Mouse (Mus musculus) natural killer cell, adult 2 months (primary cell): Measurements from ENCODE around the gene Pkib.

Experiments
- DNase-seq, 2 experiments: peaks; one replicate each; pipeline ENCODE4 v3.0.0; 2022; ENCODE audit warnings: low spot score in 2 of 2

Gene Pkib

DNA sequence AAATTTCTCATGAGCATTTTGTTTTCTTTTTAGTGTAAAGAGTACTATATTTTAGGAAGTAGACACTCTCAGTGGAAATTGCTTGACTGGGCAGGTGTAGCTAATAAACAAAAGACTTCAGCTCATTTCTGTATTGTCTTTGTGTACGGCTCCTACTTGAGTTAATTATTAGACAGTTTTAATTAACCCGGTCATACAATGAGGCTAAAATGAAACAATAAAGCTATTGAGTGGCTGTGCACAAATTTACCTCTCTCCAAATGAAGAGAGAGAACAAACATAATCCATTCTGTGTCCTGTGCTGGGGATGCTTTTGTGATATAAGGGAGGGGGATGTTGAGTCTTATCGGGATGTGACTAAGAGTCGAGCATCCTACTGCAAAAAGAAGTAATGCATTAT lies 109.0 kb downstream of the Pkib start:
- no peak for DNase-seq

GRCm38 (mm10) chr10:57741351-57741750 lies 109.6 kb downstream of the Pkib start:
- DNase-seq: no peak

DNA sequence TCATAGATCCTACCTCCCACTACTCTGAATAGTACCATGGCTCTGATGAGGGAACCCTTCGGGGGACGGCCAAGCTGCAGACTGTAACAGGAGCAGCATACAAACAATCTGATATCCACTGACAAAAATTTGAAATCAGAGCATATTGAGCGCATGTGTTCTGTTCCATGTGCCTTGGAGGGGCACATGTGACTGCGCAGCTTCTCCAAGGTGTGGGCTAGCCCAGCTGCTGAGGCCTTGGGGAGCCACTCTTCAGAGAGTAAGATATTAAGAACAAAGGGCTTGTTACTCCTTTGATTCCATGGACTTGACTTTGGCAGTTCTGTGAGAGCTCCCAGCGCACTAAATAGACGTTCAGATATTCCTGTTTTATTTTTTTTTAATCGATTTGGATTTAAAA lies 111.3 kb downstream of the Pkib start:
- no peak for DNase-seq

GRCm38 (mm10) chr10:57743606-57744016 lies 111.8 kb downstream of the Pkib start:
- DNase-seq: peak; percentile 54 to 61

DNA sequence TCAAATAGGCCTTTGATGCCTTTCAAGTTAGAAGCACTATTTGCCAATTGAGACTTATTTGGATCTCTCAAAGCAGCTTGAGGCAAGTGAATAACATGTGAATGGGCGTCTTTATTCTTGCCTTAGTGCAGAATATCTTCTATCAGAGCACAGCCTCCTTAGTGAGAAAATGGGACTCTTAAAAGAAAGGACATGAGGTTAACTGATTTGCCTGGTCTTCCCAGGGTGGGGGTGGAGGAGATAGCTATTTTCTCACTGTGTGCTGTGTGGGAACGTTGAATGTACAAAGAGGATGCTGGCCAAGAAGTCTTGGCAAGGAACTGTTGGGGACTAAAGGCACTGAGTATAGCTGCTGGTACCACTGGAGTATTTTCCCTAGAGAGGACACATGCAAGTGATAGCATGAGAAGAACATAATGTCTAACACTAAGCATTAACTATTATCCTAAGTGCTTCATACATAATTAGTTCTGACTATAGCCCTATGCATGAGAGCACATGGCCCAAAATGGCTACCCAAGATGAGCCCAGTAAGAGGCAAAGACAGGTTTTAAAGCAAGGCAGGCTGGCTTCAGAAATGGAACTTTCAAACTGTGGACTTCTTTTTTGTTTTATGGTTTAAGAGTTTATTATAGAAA lies 112.5 kb downstream of the Pkib start:
- no peak for DNase-seq

GRCm38 (mm10) chr10:57745452-57745851 lies 113.7 kb downstream of the Pkib start:
- peak in 1 of 2 experiments; percentile 5 for DNase-seq

DNA sequence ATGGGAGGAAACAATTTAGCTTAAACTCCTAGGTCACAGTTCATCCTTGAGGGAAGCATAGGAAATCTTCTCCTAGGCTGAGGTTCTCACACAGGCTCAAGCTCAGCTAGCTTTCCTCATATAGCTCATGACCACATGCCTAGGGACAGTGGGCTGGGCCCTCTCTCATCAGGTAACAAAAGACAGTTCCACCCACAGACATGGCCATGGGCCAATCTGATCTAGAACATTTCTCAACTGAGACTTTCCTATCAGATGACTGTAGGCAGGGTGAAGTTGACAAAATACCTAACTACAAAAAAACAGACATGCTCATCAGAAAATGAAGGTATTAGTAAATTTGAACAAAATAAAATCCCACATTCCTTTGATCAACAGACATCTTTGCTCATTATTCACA lies 115.3 kb downstream of the Pkib start:
- DNase-seq: no peak

DNA sequence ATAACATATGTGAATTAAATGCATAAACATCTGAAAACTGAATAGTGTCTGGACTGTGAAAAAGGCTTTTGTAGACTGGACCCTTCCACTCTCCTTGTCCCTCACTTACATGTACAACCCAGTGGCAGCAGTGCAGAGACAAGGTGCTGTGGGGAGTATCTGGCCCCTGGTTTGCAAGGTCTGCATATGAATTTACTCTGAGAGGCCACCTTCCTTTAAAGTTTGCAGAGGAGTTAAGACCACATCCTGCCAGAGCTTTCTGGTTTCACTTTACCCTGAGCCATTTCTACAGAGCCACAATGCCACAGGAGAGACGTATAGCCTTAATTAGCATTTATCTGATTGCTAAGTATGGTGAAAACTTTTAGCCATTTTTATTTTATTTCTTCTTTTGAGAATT lies 121.6 kb downstream of the Pkib start:
- DNase-seq: peak; percentile 39 to 64

- no peak for DNase-seq
Measured at GRCm38 (mm10) chr10:57755201-57755736, 123.5 kb downstream of the Pkib start.

- DNase-seq: no peak
Measured at GRCm38 (mm10) chr10:57758999-57759398, 127.2 kb downstream of the Pkib start.

- no peak for DNase-seq
Measured at GRCm38 (mm10) chr10:57760694-57761093, 128.9 kb downstream of the Pkib start.

- no peak for DNase-seq
Measured at GRCm38 (mm10) chr10:57763044-57763443, 131.3 kb downstream of the Pkib start.

GRCm38 (mm10) chr10:57783289-57784130 lies 151.7 kb downstream of the Pkib start:
- DNase-seq: no peak

DNA sequence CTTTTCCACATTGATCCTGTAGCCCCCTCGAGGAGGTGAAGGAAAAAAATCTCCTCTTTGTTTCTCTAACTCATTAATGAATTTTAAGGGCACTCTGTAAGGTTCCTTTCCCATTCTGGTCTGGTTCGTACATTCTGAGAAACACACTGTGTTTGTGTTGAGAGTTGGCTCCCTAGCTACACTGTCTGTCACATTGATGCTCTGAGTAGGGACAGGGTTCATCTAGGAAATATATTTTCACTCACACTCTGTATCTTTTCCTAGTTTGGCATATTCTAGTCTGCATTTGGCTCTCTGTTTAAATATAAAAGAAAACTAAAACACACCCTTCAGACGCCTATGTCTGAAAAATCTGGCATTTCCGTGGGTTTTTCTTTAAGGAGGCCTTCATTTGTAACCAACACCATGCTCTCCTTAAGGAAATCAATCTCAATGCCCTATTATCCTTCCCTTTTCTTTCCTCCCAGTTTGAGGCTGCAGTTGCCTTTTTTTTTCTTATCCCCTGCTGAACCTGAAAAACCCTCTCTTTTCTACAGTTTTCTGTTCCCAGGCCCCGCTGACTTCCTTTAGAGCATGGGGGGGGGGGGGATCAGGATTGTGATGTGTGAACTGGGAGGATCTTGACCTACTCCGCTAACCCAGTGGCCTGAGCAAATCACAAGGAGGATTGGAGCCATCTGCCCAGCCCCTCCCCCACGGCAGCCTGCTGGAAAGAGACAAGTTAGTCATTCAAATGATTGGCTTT lies 152.5 kb downstream of the Pkib start:
- no peak for DNase-seq

GRCm38 (mm10) chr10:57784876-57785150 lies 153.0 kb downstream of the Pkib start, which contains the start of gene Fabp7:
Gene Fabp7, plus strand, starts transcription at chr10:57784881.
- no peak for DNase-seq

DNA sequence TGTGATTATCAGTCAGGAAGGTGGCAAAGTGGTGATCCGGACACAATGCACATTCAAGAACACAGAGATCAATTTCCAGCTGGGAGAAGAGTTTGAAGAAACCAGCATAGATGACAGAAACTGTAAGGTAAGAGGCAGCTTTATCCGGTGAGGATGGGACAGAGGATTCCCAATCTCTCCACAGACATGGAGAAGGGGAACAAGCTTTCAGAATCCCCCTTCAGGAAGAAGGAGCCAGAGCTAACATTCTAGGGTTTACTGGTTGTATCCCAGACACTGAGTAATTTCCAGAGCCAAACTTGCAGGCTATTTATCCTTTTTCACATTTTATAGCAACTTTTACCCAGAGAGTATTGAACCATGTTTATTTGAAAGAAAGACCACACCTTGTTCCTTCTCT lies 153.8 kb downstream of the Pkib start:
- no peak for DNase-seq
